Mouse (Mus musculus) neural tube, embryonic 11.5 days (tissue): ENCODE results near the gene Uvrag. TPM values are rescaled to one million over a fixed set of nuclear protein-coding genes. Genes with fewer than 3 reads are reported as not detected.

Experiments
- ATAC-seq: fragments of 200-750 bp; cut with Nextera tagmentation; 2 replicates; pipeline ENCODE4 v1.8.0; 2017; ENCODE audit warnings: moderate number of reproducible peaks, mild to moderate bottlenecking, moderate TSS enrichment, moderate library complexity; ENCODE audit not compliant: insufficient read depth, low FRiP score, low TSS enrichment
- DNase-seq: peaks from one replicate; pipeline ENCODE4 v3.0.0-alpha.2; 2015; ENCODE audit warnings: low spot score
- H3K27ac ChIP-seq: fragments of 300-500 bp; sonication (generic); 2 replicates; pipeline ENCODE4 v1.5.1; 2014; ENCODE audit warnings: low read depth, mild to moderate bottlenecking, low read length
- H3K27me3 ChIP-seq: fragments of 300-500 bp; sonication (generic); 2 replicates; pipeline ENCODE4 v1.6.1; 2014; ENCODE audit warnings: mild to moderate bottlenecking, low read length, mixed read lengths; ENCODE audit not compliant: control insufficient read depth, insufficient read depth
- H3K36me3 ChIP-seq: fragments of 300-500 bp; sonication (generic); 2 replicates; pipeline ENCODE4 v1.6.1; 2014; ENCODE audit warnings: mild to moderate bottlenecking, low read length, moderate library complexity, mixed read lengths; ENCODE audit not compliant: control insufficient read depth, insufficient read depth
- H3K4me1 ChIP-seq: fragments of 300-500 bp; sonication (generic); 2 replicates; pipeline ENCODE4 v1.6.1; 2014; ENCODE audit warnings: low read length, mixed read lengths; ENCODE audit not compliant: control insufficient read depth, insufficient read depth
- H3K4me2 ChIP-seq: fragments of 300-500 bp; sonication (generic); 2 replicates; pipeline ENCODE4 v1.6.1; 2014; ENCODE audit warnings: low read depth, mild to moderate bottlenecking, moderate library complexity
- H3K4me3 ChIP-seq: fragments of 300-500 bp; sonication (generic); 2 replicates; pipeline ENCODE4 v1.5.1; 2014; ENCODE audit warnings: low read depth, low read length
- H3K9ac ChIP-seq: fragments of 300-500 bp; sonication (generic); 2 replicates; pipeline ENCODE4 v1.6.1; 2014; ENCODE audit warnings: mild to moderate bottlenecking, low read length
- H3K9me3 ChIP-seq: fragments of 300-500 bp; sonication (generic); 2 replicates; pipeline ENCODE4 v1.6.1; 2016; ENCODE audit warnings: low read length; ENCODE audit not compliant: control insufficient read depth
- WGBS: fragments of 180-500 bp; shearing (Covaris S2); extraction: QIAGEN DNeasy Blood & Tissue Kit; methylation state at CpG from one replicate; pipeline ENCODE4 v1.1.7; 2014; 5-methylcytosine and 5-hydroxymethylcytosine counted together
- polyA plus RNA-seq: library from polyadenylated mRNA; unstranded; fragments of >200 nt; fragmentation: Nextera tagmentation; extraction: Ambion mirVana; gene quantifications from 2 replicates; pipeline ENCODE4 v1.2.1, GENCODE M21; 2014

Uvrag gene
- polyA plus RNA-seq, 1 experiment from 2014 or later = 12.0 TPM

DNA sequence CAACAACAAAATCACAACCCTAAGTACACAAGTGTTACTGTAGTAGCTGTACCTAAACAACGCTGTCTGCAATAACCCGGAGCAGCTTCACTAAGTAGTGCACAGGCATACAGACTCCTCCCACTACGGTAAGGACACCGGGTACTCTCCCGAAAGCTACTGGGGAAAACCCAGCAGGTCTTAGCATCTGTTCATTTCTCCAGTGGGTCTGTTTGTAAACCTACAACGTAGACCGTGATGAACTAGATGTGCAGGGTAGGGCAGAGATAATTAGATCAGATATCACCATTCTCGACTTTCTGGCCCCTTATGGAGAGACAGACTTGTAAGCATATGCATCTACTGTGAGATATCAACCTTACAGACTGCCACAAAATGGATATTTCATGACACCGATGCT lies 99.1 kb downstream of the Uvrag start:
- DNase-seq = no peak
- Histone ChIP-seq H3K9ac (no peak overlapping the region), H3K27ac (no peak overlapping the region), H3K36me3 (no peaks in the 10 kb centered on the region), H3K4me1 (no peaks in the 10 kb centered on the region; the same call in 1 of the 2 replicates), H3K4me2 (no peak overlapping the region), H3K4me3 (no peak overlapping the region), H3K9me3 (no peaks in the 10 kb centered on the region), H3K27me3 (no peaks in the 10 kb centered on the region)
- ATAC-seq = no peak
- WGBS = 84% methylated on average over 9 of the region's 9 CpGs

- Histone ChIP-seq H3K4me3 (no peak overlapping the region), H3K4me1 (no peaks in the 10 kb centered on the region), H3K9me3 (no peaks in the 10 kb centered on the region), H3K9ac (no peak overlapping the region), H3K27ac (no peak overlapping the region), H3K4me2 (no peak overlapping the region), H3K36me3 (no peaks in the 10 kb centered on the region), H3K27me3 (no peaks in the 10 kb centered on the region)
- WGBS = 93% methylated on average over 8 of the region's 8 CpGs
- DNase-seq (no peak), ATAC-seq (no peak)
Observed at GRCm38 (mm10) chr7:99039912-99040311, 101.0 kb downstream of the Uvrag start.

- ATAC-seq (no peak), DNase-seq (no peak)
Observed at GRCm38 (mm10) chr7:99036284-99036683, 104.7 kb downstream of the Uvrag start.

DNA sequence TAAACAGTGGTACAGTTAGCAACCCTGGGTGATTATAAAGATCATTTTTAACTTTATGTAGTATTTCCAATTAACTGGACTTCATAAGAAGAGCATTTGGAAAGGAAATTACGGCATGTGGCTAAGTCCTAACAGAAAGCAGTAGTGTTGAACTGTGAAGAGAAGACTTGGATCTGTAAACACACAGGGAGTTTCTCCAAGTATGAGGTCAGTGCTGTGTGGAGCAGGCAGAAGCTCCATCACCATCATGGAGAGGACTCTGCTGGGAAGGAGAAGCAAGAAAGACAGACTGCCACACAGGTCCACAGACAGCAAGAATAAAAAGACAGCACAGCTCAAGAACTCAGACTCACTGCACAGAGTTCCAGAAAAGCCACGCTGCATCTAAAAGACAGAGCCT lies 106.0 kb downstream of the Uvrag start:
- H3K27ac ChIP-seq = no peak overlapping the region
- H3K4me1 ChIP-seq = no peaks in the 10 kb centered on the region
- no peaks in the 10 kb centered on the region for H3K36me3 ChIP-seq
- ATAC-seq = no peak
- H3K9ac ChIP-seq = no peak overlapping the region
- no peak for DNase-seq
- H3K4me2 ChIP-seq = no peak overlapping the region
- WGBS = 94% methylated on average over 2 of the region's 2 CpGs
- H3K4me3 ChIP-seq = no peak overlapping the region
- no peaks in the 10 kb centered on the region for H3K27me3 ChIP-seq
- H3K9me3 ChIP-seq = no peaks in the 10 kb centered on the region

More at GRCm38 (mm10) chr7:99036284-99036683, 104.7 kb downstream of the Uvrag start:
- no peak overlapping the region for H3K4me2 ChIP-seq
- WGBS = 92% methylated on average over 8 of the region's 8 CpGs
- no peaks in the 10 kb centered on the region for H3K4me1 ChIP-seq
- no peaks in the 10 kb centered on the region for H3K36me3 ChIP-seq
- no peak overlapping the region for H3K9ac ChIP-seq
- H3K27me3 ChIP-seq = no peaks in the 10 kb centered on the region
- no peak overlapping the region for H3K4me3 ChIP-seq
- H3K27ac ChIP-seq = no peak overlapping the region
- H3K9me3 ChIP-seq = no peaks in the 10 kb centered on the region

DNA sequence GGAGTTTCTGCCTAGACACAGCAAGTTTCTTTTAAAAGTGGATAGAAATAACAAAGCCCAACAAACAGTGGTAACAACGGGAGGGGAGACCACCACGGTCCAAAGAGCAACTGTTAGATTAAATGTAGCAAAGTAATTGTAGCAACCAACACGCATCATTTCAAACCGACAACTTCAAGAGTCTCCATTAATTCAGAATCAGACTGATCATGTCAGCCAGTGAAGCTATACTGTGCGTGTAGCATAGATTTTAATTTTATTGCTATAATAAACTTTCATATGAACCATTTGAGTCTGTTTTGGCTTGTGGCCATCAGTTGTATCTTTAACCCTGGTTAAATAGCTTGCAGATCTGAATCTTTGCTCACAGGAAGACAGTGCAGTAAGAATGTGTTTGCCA lies 107.1 kb downstream of the Uvrag start:
- no peak overlapping the region for H3K4me2 ChIP-seq
- H3K4me1 ChIP-seq = no peaks in the 10 kb centered on the region
- DNase-seq (no peak), ATAC-seq (no peak)
- WGBS = 92% methylated on average over 5 of the region's 5 CpGs
- H3K27ac ChIP-seq = no peak overlapping the region
- H3K9ac ChIP-seq = no peak overlapping the region
- no peaks in the 10 kb centered on the region for H3K27me3 ChIP-seq
- H3K9me3 ChIP-seq = no peaks in the 10 kb centered on the region
- no peak overlapping the region for H3K4me3 ChIP-seq
- H3K36me3 ChIP-seq = no peaks in the 10 kb centered on the region

GRCm38 (mm10) chr7:99033314-99033713 lies 107.6 kb downstream of the Uvrag start:
- Histone ChIP-seq H3K9me3 (no peaks in the 10 kb centered on the region), H3K9ac (no peak overlapping the region), H3K4me3 (no peak overlapping the region), H3K4me2 (no peak overlapping the region), H3K27ac (no peak overlapping the region), H3K36me3 (no peaks in the 10 kb centered on the region), H3K27me3 (no peaks in the 10 kb centered on the region), H3K4me1 (no peaks in the 10 kb centered on the region)
- ATAC-seq (no peak), DNase-seq (no peak)
- WGBS = 90% methylated on average over 3 of the region's 3 CpGs

- no peaks in the 10 kb centered on the region for H3K27me3 ChIP-seq
- no peaks in the 10 kb centered on the region for H3K4me1 ChIP-seq
- H3K4me2 ChIP-seq = no peak overlapping the region
- DNase-seq = no peak
- 94% methylated on average over 8 of the region's 8 CpGs for WGBS
- no peak overlapping the region for H3K4me3 ChIP-seq
- no peak for ATAC-seq
- no peak overlapping the region for H3K9ac ChIP-seq
- H3K9me3 ChIP-seq = no peaks in the 10 kb centered on the region
- no peak overlapping the region for H3K27ac ChIP-seq
- no peaks in the 10 kb centered on the region for H3K36me3 ChIP-seq
Observed at GRCm38 (mm10) chr7:99032051-99032450, 108.9 kb downstream of the Uvrag start.

DNA sequence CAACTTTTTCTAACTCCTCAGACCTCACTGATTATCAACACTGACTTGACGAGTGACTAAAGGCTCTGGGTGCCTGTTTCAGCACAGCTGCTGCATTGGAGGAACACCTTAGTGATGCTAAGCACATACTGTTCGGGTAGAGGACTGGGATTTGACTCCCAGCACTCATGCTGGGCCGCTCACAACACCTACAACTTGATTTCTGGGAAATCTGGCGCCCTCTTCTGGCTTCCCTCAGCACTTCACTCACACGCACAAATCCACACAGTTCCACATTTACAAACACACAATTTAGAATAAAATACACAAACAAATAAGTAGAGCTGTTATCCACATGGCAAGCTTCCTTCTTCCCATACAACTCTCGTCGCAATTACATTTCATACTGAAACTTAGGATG lies 112.8 kb downstream of the Uvrag start:
- H3K4me3 ChIP-seq = no peak overlapping the region
- DNase-seq = no peak
- 89% methylated on average over 7 of the region's 7 CpGs for WGBS

DNA sequence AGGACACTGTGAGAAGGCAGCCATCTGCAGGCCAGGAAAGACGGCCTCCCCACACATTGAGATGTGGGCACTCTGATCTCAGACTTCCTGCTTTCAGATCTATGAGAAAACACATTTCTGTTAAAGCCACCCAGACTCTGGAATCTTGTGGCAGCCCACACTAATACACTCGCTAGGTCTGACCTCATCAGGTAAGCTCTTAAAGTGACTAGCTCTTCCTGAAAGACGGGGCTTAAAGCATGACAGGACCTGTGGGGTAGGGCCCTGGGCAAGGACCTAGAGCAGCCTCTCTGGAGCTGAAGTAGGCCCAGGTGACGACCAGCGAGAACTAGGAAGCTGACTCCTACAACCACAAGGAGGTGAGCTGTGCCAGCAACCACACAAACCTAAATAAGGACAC lies 113.8 kb downstream of the Uvrag start:
- DNase-seq (no peak), ATAC-seq (no peak)
- Histone ChIP-seq H3K27me3 (no peaks in the 10 kb centered on the region), H3K4me1 (no peaks in the 10 kb centered on the region), H3K9me3 (no peaks in the 10 kb centered on the region), H3K36me3 (no peaks in the 10 kb centered on the region), H3K4me3 (no peak overlapping the region), H3K4me2 (no peak overlapping the region), H3K27ac (no peak overlapping the region), H3K9ac (no peak overlapping the region)
- WGBS = 79% methylated on average over 5 of the region's 5 CpGs

More for the DNA sequence above, 112.8 kb downstream of the Uvrag start:
- Histone ChIP-seq H3K27me3 (no peaks in the 10 kb centered on the region), H3K27ac (no peak overlapping the region), H3K36me3 (no peaks in the 10 kb centered on the region), H3K9ac (no peak overlapping the region), H3K4me2 (no peak overlapping the region), H3K9me3 (no peaks in the 10 kb centered on the region), H3K4me1 (no peaks in the 10 kb centered on the region)
- ATAC-seq = no peak
